Mouse (Mus musculus): ENCODE measurements at regions not wholly inside any gene's neighbourhood (a gene's known extent, or its start where the extent isn't known, plus 50 kb on each side); places are given as distances from the start of the nearest gene placed in this dataset.

GRCm38 (mm10) chr2:92752794-92753193, 153.3 kb downstream of the Chst1 start:
- peak in 1 of 2 experiments; percentile 13 for DNase-seq

- peak in 1 of 2 experiments; percentile 21 for DNase-seq
These were observed 155.2 kb downstream of the Chst1 start for GRCm38 (mm10) chr2:92754505-92755280.

GRCm38 (mm10) chr2:92756491-92756890, 157.0 kb downstream of the Chst1 start:
- DNase-seq: no peak

GRCm38 (mm10) chr2:92758775-92759174, 156.1 kb upstream of the Syt13 start:
- no peak for DNase-seq

DNA sequence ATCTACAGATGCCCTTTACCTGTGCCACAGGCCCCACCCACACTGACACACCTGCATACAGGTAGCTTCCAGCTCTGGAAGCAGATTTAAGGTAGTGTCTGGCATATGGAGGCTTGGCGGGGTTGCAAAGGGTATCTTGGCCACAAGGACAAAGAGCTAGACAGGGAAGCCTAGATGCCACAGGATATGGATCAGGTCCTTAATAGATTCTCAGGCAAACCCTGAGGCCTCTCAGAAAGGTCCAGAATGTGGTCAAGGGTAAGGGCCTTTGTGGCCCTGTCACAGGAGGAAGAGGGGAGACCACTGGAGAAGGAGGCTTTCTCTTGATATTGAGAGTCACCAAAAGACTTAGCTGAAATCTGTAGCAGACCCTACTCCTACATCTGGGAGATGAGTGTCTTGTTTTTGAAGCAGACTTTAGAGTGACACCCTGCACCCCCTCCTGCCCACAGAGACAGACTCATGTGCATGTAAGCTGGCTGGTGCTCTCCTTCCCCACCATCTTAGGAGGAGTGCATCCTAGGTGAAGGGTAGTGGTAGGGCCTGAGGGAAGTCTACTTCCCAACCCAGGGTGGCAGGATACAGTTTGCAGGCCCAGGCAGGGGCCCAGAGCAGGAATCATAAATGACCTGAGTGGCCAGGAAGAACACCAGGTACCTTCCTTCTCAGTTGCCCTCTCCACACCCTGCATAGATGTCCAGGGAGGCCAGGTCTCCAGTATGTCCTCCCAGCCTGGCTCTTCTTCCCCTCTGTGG, 150.8 kb upstream of the Syt13 start:
- DNase-seq: no peak

DNA sequence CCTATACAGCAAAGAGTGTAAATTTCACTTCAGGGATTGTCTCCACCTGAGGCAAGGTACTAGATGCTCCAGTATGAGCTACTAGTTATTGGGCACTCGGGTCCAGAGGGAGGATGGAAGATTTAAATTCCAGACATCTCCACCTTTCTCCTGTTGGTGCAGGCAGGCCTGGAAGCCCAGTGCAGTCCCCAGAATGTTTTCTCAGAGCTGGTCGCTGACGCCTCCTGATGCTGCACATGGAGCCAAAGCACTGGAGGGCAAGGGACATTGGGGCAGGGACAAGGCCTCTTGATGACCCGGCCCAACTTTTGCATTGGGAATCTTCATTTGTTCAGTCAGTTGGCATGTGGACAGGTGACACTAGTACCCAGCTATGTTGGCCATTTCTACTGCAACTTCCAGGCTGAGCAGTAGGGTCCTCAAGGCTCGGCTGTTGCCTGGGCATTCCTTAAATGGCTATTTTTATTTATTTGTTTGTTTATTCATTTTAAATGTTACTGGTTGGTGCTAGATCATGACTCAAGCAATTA, 147.4 kb upstream of the Syt13 start:
- DNase-seq: no peak

- DNase-seq: peak; percentile 28 to 46
These were observed 146.8 kb upstream of the Syt13 start for GRCm38 (mm10) chr2:92768088-92768487.

GRCm38 (mm10) chr2:92769061-92769460, 145.8 kb upstream of the Syt13 start:
- DNase-seq: no peak

- DNase-seq: no peak
These were observed 144.8 kb upstream of the Syt13 start for GRCm38 (mm10) chr2:92770098-92770497.

DNA sequence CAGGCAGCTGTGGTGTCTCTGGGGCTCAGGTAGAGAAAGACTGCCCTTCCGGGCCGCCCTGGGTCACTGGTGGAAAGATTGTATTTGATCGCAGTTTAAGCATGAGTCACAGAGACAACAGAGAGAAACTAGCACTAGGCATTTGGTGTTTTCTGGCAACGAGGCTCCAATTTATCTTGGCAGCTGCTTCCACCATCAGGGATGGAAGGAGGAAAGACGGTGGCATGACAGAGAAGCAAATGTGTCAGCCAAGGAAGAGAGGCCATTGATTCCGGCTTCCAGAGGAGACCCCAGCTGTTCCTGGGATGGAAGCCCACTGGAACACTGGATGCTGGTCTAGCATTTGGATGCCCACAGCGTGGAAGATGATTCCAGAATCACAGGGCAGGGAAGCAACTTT, 142.3 kb upstream of the Syt13 start:
- DNase-seq: no peak

DNA sequence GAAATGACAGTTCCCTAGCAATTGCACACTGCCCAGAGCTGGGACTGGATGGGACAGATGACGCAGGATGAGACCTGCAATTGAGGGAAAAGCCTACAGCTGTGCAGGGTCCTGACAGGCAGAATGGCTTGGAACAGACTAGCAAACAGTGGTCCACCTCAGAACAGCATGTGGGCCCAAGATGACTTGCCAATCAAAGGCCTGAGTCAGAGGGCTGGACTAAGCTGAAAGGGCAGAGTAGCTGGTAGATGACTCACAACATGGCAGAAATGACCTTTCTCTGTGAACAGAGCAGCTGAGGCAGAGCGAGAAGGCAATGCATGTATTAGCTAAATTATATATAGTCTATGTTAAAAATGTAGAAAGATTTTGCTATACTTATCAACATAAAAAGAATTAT, 138.4 kb upstream of the Syt13 start:
- no peak for DNase-seq

GRCm38 (mm10) chr2:92779101-92779500, 135.8 kb upstream of the Syt13 start:
- DNase-seq: no peak

GRCm38 (mm10) chr2:92780021-92780420, 134.9 kb upstream of the Syt13 start:
- no peak for DNase-seq

DNA sequence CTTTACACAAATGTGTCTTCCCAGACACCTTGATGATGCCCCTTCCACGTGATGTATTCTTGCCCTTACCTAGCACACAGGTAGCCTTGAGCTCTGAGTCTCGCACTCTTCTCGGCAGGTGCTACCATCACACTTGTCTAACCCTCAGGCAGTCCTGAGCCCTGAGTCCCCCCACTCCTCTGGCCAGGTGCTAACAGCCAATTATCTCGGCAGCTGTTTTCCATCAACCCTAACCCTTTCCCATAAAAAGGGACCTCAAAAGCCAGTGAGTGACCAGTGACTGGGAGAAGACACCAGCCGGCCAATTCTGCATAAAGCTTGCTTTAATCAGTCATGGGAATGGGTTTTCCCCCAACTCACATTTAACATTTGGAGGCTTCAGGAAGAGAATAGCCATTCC, 133.4 kb upstream of the Syt13 start:
- no peak for DNase-seq

DNA sequence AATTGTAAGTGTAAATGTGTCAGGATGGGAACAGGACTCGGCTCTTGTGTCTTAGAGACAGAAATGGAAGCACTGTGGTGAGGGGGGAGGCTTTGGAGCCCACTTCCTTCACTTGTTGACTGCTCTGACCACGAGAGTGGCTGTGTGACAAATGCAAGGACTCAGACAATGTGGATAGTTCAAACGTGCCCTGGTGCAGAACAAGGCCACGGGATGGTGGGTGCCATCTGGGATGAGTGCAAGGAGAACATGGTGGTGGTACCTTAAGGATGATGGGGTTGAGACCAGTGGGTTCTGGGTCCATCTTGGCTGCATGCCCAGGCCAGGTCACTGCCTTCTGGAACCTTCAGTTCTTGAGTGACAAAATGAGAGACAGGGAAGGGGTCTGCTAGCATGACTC, 132.3 kb upstream of the Syt13 start:
- no peak for DNase-seq

GRCm38 (mm10) chr2:92784916-92785315, 130.0 kb upstream of the Syt13 start:
- DNase-seq: no peak

DNA sequence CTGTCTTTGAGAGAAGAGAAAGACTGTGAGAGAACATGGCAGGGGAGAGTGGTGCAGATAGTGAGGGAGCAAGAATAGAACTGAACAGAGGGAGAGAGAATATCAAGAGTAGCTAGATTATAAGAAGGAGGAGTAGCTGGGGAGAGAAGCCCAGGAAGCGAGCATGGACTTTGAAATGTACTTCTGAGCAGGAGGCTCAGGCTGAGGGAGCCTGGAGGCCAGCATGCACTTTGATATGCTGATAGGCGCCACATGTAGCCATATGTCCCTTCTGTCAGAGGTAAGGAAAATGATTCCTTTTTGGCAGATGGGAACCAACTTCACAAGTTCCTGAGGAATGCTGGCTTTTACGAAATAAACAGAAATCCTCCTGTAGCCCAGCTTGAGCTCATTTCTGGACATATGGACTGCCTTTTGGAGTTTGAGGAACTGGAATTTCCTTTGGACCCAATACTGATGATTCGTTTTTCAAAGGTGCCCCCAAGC, 126.9 kb upstream of the Syt13 start:
- DNase-seq: no peak

GRCm38 (mm10) chr2:92788875-92789274, 126.0 kb upstream of the Syt13 start:
- DNase-seq: no peak

- no peak for DNase-seq
These were observed 124.5 kb upstream of the Syt13 start for GRCm38 (mm10) chr2:92790374-92790773.

- DNase-seq: no peak
These were observed 115.1 kb upstream of the Syt13 start for GRCm38 (mm10) chr2:92799770-92800169.

GRCm38 (mm10) chr2:92800667-92801066, 114.2 kb upstream of the Syt13 start:
- no peak for DNase-seq

GRCm38 (mm10) chr2:92804916-92805315, 110.0 kb upstream of the Syt13 start:
- no peak for DNase-seq

- no peak for DNase-seq
These were observed 109.1 kb upstream of the Syt13 start for GRCm38 (mm10) chr2:92805761-92806160.

Data from lung, postnatal 4 days (tissue).